Mouse (Mus musculus) erythroblast, embryonic 14.5 days (primary cell): ENCODE measurements at regions not wholly inside any gene's neighbourhood (a gene's known extent, or its start where the extent isn't known, plus 50 kb on each side); places are given as distances from the start of the nearest gene placed in this dataset.

Experiments
- H3K27me3 ChIP-seq: 2 replicates; pipeline ENCODE4 v1.6.1; 2012; ENCODE audit warnings: inconsistent platforms; ENCODE audit not compliant: control insufficient read depth
- H3K36me3 ChIP-seq: 2 replicates; pipeline ENCODE4 v1.6.1; 2012; ENCODE audit warnings: mild to moderate bottlenecking, inconsistent platforms; ENCODE audit not compliant: control insufficient read depth
- H3K4me1 ChIP-seq: 2 replicates; pipeline ENCODE4 v1.6.1; 2012; ENCODE audit warnings: inconsistent platforms; ENCODE audit not compliant: control insufficient read depth
- H3K4me3 ChIP-seq: replicated peaks from 2 replicates; pipeline ENCODE3; 2012; ENCODE audit warnings: moderate library complexity, mild to moderate bottlenecking, inconsistent platforms
- H3K9me3 ChIP-seq: 2 replicates; pipeline ENCODE4 v1.6.1; 2012; ENCODE audit warnings: low read length, inconsistent platforms, mixed read lengths; ENCODE audit not compliant: control insufficient read depth
- GATA1 ChIP-seq: IDR thresholded peaks from 2 replicates; pipeline ENCODE4 v1.6.1; 2012; ENCODE audit warnings: low read length, inconsistent platforms, mixed read lengths
- TAL1 ChIP-seq: IDR thresholded peaks from 3 replicates; pipeline ENCODE4 v1.6.1; 2012; ENCODE audit warnings: low read length, inconsistent platforms, mixed read lengths

- TF ChIP-seq GATA1 (no peak), TAL1 (no peak)
- Histone ChIP-seq H3K27me3 (peaks cover 25% of the 10 kb centered on the region), H3K4me1 (peaks cover 4% of the 10 kb centered on the region), H3K36me3 (no peaks in the 10 kb centered on the region), H3K4me3 (no peak overlapping the region), H3K9me3 (no peaks in the 10 kb centered on the region)
Observed at GRCm38 (mm10) chr17:50448693-50449092, 60.5 kb upstream of the Plcl2 start.

GRCm38 (mm10) chr17:50451606-50452005 is 57.6 kb upstream of the Plcl2 start:
- no peak for TF ChIP-seq TAL1
- no peak for TF ChIP-seq GATA1
- no peaks in the 10 kb centered on the region for H3K36me3 ChIP-seq
- H3K9me3 ChIP-seq, result no peaks in the 10 kb centered on the region
- H3K4me3 ChIP-seq, result no peak overlapping the region
- peaks cover 24% of the 10 kb centered on the region for H3K27me3 ChIP-seq
- peaks cover 20% of the 10 kb centered on the region for H3K4me1 ChIP-seq

GRCm38 (mm10) chr17:50453524-50453923 is 55.7 kb upstream of the Plcl2 start:
- TF ChIP-seq TAL1 (no peak), GATA1 (no peak)
- Histone ChIP-seq H3K27me3 (peaks cover 21% of the 10 kb centered on the region), H3K4me3 (no peak overlapping the region), H3K4me1 (peaks cover 29% of the 10 kb centered on the region), H3K9me3 (no peaks in the 10 kb centered on the region), H3K36me3 (no peaks in the 10 kb centered on the region)

- no peaks in the 10 kb centered on the region for H3K36me3 ChIP-seq
- TF ChIP-seq GATA1 (no peak), TAL1 (no peak)
- H3K27me3 ChIP-seq, result peaks cover 18% of the 10 kb centered on the region
- H3K4me3 ChIP-seq, result no peak overlapping the region
- H3K9me3 ChIP-seq, result no peaks in the 10 kb centered on the region
- peaks cover 34% of the 10 kb centered on the region for H3K4me1 ChIP-seq
Observed at GRCm38 (mm10) chr17:50453956-50454355, 55.2 kb upstream of the Plcl2 start.

GRCm38 (mm10) chr17:50454917-50455316 is 54.3 kb upstream of the Plcl2 start:
- no peak for TF ChIP-seq TAL1
- Histone ChIP-seq H3K9me3 (no peaks in the 10 kb centered on the region), H3K4me1 (peaks cover 34% of the 10 kb centered on the region), H3K27me3 (peaks cover 15% of the 10 kb centered on the region), H3K36me3 (no peaks in the 10 kb centered on the region), H3K4me3 (no peak overlapping the region)

GRCm38 (mm10) chr17:50455719-50456118 is 53.5 kb upstream of the Plcl2 start:
- H3K36me3 ChIP-seq, result no peaks in the 10 kb centered on the region
- H3K4me3 ChIP-seq, result no peak overlapping the region
- peaks cover 11% of the 10 kb centered on the region for H3K27me3 ChIP-seq
- H3K9me3 ChIP-seq, result no peaks in the 10 kb centered on the region
- TF ChIP-seq TAL1 (no peak), GATA1 (no peak)
- peaks cover 34% of the 10 kb centered on the region for H3K4me1 ChIP-seq

GRCm38 (mm10) chr17:50457053-50457697 is 52.0 kb upstream of the Plcl2 start:
- no peak overlapping the region for H3K4me3 ChIP-seq
- no peaks in the 10 kb centered on the region for H3K9me3 ChIP-seq
- peaks cover 4% of the 10 kb centered on the region for H3K27me3 ChIP-seq
- no peaks in the 10 kb centered on the region for H3K36me3 ChIP-seq
- no peak for TF ChIP-seq TAL1
- no peak for TF ChIP-seq GATA1
- H3K4me1 ChIP-seq, result peaks cover 34% of the 10 kb centered on the region

- TF ChIP-seq TAL1 (no peak), GATA1 (no peak)
- H3K36me3 ChIP-seq, result no peaks in the 10 kb centered on the region
- H3K9me3 ChIP-seq, result no peaks in the 10 kb centered on the region
- no peak overlapping the region for H3K4me3 ChIP-seq
- H3K27me3 ChIP-seq, result no peaks in the 10 kb centered on the region
- H3K4me1 ChIP-seq, result peaks cover 34% of the 10 kb centered on the region
Observed at GRCm38 (mm10) chr17:50458232-50458631, 51.0 kb upstream of the Plcl2 start.
